8 mouse cellular contexts compared by ENCODE assay signal in genomic region chr2:152738341-152738740, GRCm38 (mm10). TPM values are rescaled to one million over a fixed set of nuclear protein-coding genes. Genes with fewer than 3 reads are reported as not detected.
A peak's percentile ranks its signal among the peaks of the same experiment; 100 is the strongest.
DNase-seq lines count a peak whose midpoint lies in the region; ATAC-seq lines count a peak whose summit lies in the region.

No protein-coding gene starts in this region.

- peak overlapping the region; percentile 96 for H3K9ac ChIP-seq in kidney, embryonic 16.5 days (replicated peaks; ENCODE audit: low read length)
- H3K9ac ChIP-seq in embryonic facial prominence, embryonic 13.5 days = peak overlapping the region; percentile 97
- H3K9ac ChIP-seq in intestine, embryonic 15.5 days = peak overlapping the region; percentile 87
- peak overlapping the region; percentile 84 for H3K9ac ChIP-seq in neural tube, embryonic 13.5 days

- H3K36me3 ChIP-seq in kidney, embryonic 16.5 days (ENCODE audit: insufficient read depth, low read length) = no peaks in the 10 kb centered on the region
- no peaks in the 10 kb centered on the region for H3K36me3 ChIP-seq in embryonic facial prominence, embryonic 13.5 days
- no peaks in the 10 kb centered on the region for H3K36me3 ChIP-seq in intestine, embryonic 15.5 days
- no peaks in the 10 kb centered on the region for H3K36me3 ChIP-seq in neural tube, embryonic 13.5 days

- peaks cover 69% of the 10 kb centered on the region for H3K4me1 ChIP-seq in kidney, embryonic 16.5 days (ENCODE audit: insufficient read depth, low read length)
- peaks cover 73% of the 10 kb centered on the region for H3K4me1 ChIP-seq in embryonic facial prominence, embryonic 13.5 days
- H3K4me1 ChIP-seq in intestine, embryonic 15.5 days (replicated peaks) = peaks cover 49% of the 10 kb centered on the region
- H3K4me1 ChIP-seq in neural tube, embryonic 13.5 days (replicated peaks) = peaks cover 76% of the 10 kb centered on the region

- 42% methylated on average over 2 of the region's 2 CpGs for WGBS in kidney, embryonic 16.5 days
- WGBS in embryonic facial prominence, embryonic 13.5 days = 23% methylated on average over 2 of the region's 2 CpGs
- 46% methylated on average over 2 of the region's 2 CpGs for whole genome bisulfite sequencing in intestine, embryonic 15.5 days
- 62% methylated on average over 2 of the region's 2 CpGs for WGBS in neural tube, embryonic 13.5 days

- peak overlapping the region; percentile 93 for H3K27ac ChIP-seq in kidney, embryonic 16.5 days (ENCODE audit: low read length)
- peak overlapping the region; percentile 97 for H3K27ac ChIP-seq in embryonic facial prominence, embryonic 13.5 days
- peak overlapping the region; percentile 93 for H3K27ac ChIP-seq in intestine, embryonic 15.5 days
- H3K27ac ChIP-seq in neural tube, embryonic 13.5 days (replicated peaks) = peak overlapping the region; percentile 88

- H3K4me3 ChIP-seq in kidney, embryonic 16.5 days (ENCODE audit: low read length) = peak overlapping the region; percentile 84
- H3K4me3 ChIP-seq in embryonic facial prominence, embryonic 13.5 days = peak overlapping the region; percentile 86
- peak overlapping the region; percentile 76 for H3K4me3 ChIP-seq in intestine, embryonic 15.5 days (replicated peaks)
- H3K4me3 ChIP-seq in neural tube, embryonic 13.5 days = peak overlapping the region; percentile 57

- peak overlapping the region; percentile 62 for H3K4me2 ChIP-seq in kidney, embryonic 16.5 days (replicated peaks; ENCODE audit: low read depth, low read length)
- H3K4me2 ChIP-seq in embryonic facial prominence, embryonic 13.5 days = peak overlapping the region; percentile 95
- peak overlapping the region; percentile 86 for H3K4me2 ChIP-seq in intestine, embryonic 15.5 days (replicated peaks)
- H3K4me2 ChIP-seq in neural tube, embryonic 13.5 days = peak overlapping the region; percentile 89

- H3K9me3 ChIP-seq in kidney, embryonic 16.5 days (ENCODE audit: low read length) = no peaks in the 10 kb centered on the region
- no peaks in the 10 kb centered on the region for H3K9me3 ChIP-seq in embryonic facial prominence, embryonic 13.5 days
- H3K9me3 ChIP-seq in intestine, embryonic 15.5 days = no peaks in the 10 kb centered on the region
- H3K9me3 ChIP-seq in neural tube, embryonic 13.5 days = no peaks in the 10 kb centered on the region

- no peaks in the 10 kb centered on the region for H3K27me3 ChIP-seq in kidney, embryonic 16.5 days (ENCODE audit: insufficient read depth, low read length)
- H3K27me3 ChIP-seq in embryonic facial prominence, embryonic 13.5 days = no peaks in the 10 kb centered on the region
- H3K27me3 ChIP-seq in intestine, embryonic 15.5 days (replicated peaks) = no peaks in the 10 kb centered on the region
- H3K27me3 ChIP-seq in neural tube, embryonic 13.5 days = no peaks in the 10 kb centered on the region

- ATAC-seq in kidney, embryonic 16.5 days (ENCODE audit: low FRiP score, low TSS enrichment) = no peak
- no peak for ATAC-seq in embryonic facial prominence, embryonic 13.5 days (ENCODE audit: insufficient number of reproducible peaks, insufficient read depth, low FRiP score, low TSS enrichment, low read depth)
- ATAC-seq in intestine, embryonic 15.5 days = no peak
- no peak for ATAC-seq in neural tube, embryonic 13.5 days (ENCODE audit: low read depth)

- DNase-seq in kidney, postnatal 4 days = no peak
- DNase-seq in layer of hippocampus, adult 18-20 months (ENCODE audit: low spot score in 2 of 2) = no peak
- no peak for DNase-seq in cerebellum, adult 18-20 months
- no peak for DNase-seq in thymus, postnatal 36 days

RNA-seq across cellular contexts. Expression of gene Id1, which starts 2.3 kb away (rescaled TPM):
- 139 and 151 TPM in 2 replicates for polyA plus RNA-seq in kidney, embryonic 16.5 days (2015; fragmentation: Nextera tagmentation; extraction: Ambion mirVana)
- 179 and 189 TPM in 2 replicates for polyA plus RNA-seq in embryonic facial prominence, embryonic 13.5 days (2015; fragmentation: Nextera tagmentation; extraction: Ambion mirVana)
- 102 and 116 TPM in 2 replicates for polyA plus RNA-seq in intestine, embryonic 15.5 days (2015; fragmentation: Nextera tagmentation; extraction: Ambion mirVana)
- 63.6 and 68.2 TPM in 2 replicates for polyA plus RNA-seq in neural tube, embryonic 13.5 days (2015; fragmentation: Nextera tagmentation; extraction: Ambion mirVana)
- 10 to 100 TPM; 19.5 to 22.3 TPM for total RNA-seq in layer of hippocampus, adult 18-20 months (2021)

RNA-seq across cellular contexts. Expression of gene Cox4i2, which starts 15.6 kb away (rescaled TPM):
- 19.6 and 22.1 TPM in 2 replicates for polyA plus RNA-seq in kidney, embryonic 16.5 days (2015; fragmentation: Nextera tagmentation; extraction: Ambion mirVana)
- 29.3 and 29.8 TPM in 2 replicates for polyA plus RNA-seq in embryonic facial prominence, embryonic 13.5 days (2015; fragmentation: Nextera tagmentation; extraction: Ambion mirVana)
- polyA plus RNA-seq in intestine, embryonic 15.5 days (2015; fragmentation: Nextera tagmentation; extraction: Ambion mirVana) = 12.2 and 14.2 TPM in 2 replicates
- polyA plus RNA-seq in neural tube, embryonic 13.5 days (2015; fragmentation: Nextera tagmentation; extraction: Ambion mirVana) = 4.5 and 4.7 TPM in 2 replicates
- total RNA-seq in layer of hippocampus, adult 18-20 months (2021) = 1 to 10 TPM; 1.1 to 2.3 TPM

RNA-seq across cellular contexts. Expression of gene Mcts2, which starts 51.5 kb away (rescaled TPM):
- 27.6 and 28.0 TPM in 2 replicates for polyA plus RNA-seq in kidney, embryonic 16.5 days (2015; fragmentation: Nextera tagmentation; extraction: Ambion mirVana)
- 37.3 and 40.7 TPM in 2 replicates for polyA plus RNA-seq in embryonic facial prominence, embryonic 13.5 days (2015; fragmentation: Nextera tagmentation; extraction: Ambion mirVana)
- polyA plus RNA-seq in intestine, embryonic 15.5 days (2015; fragmentation: Nextera tagmentation; extraction: Ambion mirVana) = 26.3 and 26.8 TPM in 2 replicates
- 45.5 TPM in 2 replicates for polyA plus RNA-seq in neural tube, embryonic 13.5 days (2015; fragmentation: Nextera tagmentation; extraction: Ambion mirVana)
- 10 to 100 TPM; 18.3 to 19.2 TPM for total RNA-seq in layer of hippocampus, adult 18-20 months (2021)
